Mouse (Mus musculus) liver, adult 10 weeks (tissue): Measurements from ENCODE around the gene Cldn15. TPM values are rescaled to one million over a fixed set of nuclear protein-coding genes. Genes with fewer than 3 reads are reported as not detected.

ENCODE experiments used
- polyA plus RNA-seq: library from polyadenylated mRNA; stranded (reverse); fragments of 350-450 nt; fragmentation: Illumina TruSeq; extraction: RNeasy Lipid Tissue Mini Kit (QIAGEN cat#74804); gene quantifications from one replicate; pipeline ENCODE4 v1.2.3, GENCODE M21; 2014; ENCODE audit warnings: low read depth, low replicate concordance

Cldn15 gene
- not detected for polyA plus RNA-seq

DNA sequence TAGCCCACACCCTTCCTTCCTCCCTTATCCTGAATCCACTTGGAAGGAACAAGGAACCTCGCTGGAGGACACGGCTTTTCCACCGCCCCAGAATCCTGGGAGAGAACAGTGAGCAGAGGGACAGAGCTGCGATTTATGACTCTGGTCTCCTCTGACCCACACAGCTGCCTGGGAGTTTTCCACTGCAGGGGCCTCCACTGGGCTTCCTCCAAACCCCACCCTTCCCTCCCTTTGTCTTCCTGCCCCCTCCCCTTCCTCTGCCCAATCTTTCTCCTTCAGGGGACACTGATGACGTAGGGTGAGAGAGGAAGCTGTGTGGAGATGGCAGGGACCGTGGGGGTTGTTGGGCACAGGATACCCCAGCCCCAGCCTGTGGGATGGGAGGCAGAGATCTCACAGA lies at the start of gene Cldn15:
Gene Cldn15 (plus strand): TSS at position 286 of the 400 bp plus-strand sequence.

DNA sequence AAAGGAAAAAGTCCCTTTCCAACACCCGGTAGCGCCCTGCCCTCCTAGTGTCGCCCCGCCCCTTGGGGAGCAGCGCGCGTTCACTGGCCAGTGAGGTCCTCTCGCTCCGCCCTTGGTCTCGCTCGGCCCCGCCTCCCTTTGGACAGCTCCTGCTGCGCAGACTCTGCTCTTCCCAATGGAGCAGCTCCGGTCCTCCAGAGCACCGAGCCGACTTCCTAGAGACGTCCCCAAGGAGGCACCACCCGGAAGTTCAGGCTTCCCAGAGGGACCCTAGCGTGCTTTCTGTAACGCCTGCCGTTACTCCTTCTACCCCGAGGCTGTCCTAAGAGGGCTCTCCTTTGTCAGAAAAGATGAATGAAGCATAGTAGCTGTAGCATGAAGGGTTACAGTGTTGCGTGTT lies 13.4 kb upstream of the Cldn15 start, which contains the start of gene Fis1:
Gene Fis1 (plus strand): TSS at position 261 of the 400 bp plus-strand sequence.

DNA sequence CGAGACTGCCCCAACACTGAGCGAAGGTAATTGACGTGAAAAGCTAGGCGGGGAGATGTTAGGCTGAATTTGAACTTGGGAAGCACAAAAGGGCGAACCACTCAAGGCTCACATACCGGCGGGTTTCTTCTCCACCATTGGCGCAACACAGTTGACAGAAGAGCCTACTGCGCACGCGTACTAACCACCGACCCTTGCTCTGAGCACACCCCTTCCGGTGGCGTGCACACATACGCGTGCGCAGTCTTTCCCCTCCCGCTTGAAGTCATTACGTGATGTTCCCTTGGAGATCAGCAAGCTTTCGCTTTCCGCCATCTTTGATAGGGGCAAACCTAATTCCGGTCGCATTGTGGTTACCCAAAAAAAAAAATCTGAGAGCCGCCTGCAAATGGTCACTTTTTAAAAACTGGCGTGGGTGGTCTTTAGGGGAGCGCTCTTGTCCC lies 20.3 kb downstream of the Cldn15 start, which contains the start of gene Plod3:
Gene Plod3 (plus strand): TSS at position 325 of the 443 bp plus-strand sequence.

DNA sequence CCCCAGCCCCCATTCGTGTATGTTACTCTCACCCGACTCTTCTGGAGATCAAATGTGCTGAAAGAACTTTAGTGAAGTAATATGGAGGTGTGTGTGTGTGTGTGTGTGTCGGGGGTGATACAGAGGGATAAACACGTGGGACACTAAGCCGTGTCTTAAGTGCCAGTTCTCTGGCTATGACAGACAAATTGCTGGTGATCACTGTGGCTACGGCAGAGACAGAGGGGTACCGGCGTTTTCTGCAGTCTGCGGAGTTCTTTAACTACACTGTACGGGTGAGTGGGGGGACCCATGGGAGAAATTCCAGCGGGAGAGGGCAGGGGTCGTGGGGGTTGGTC lies 21.5 kb downstream of the Cldn15 start, which contains the start of gene Znhit1:
Gene Znhit1 (minus strand): TSS at position 88 of the 338 bp plus-strand sequence.

Other genes starting within 250 kb of the Cldn15 start
- not detected for gene Col26a1, start 83.4 kb upstream of the Cldn15 start, polyA plus RNA-seq
- gene Ift22, start 58.5 kb upstream of the Cldn15 start, polyA plus RNA-seq = 1.7 TPM
- 9.0 TPM for gene Fis1, start 13.3 kb upstream of the Cldn15 start, polyA plus RNA-seq
- gene Plod3, start 20.4 kb downstream of the Cldn15 start, polyA plus RNA-seq = 1.1 TPM
- gene Znhit1, start 21.4 kb downstream of the Cldn15 start, polyA plus RNA-seq = 6.6 TPM
- not detected for gene Vgf, start 59.8 kb downstream of the Cldn15 start, polyA plus RNA-seq
- 9.6 TPM for gene Ap1s1, start 79.5 kb downstream of the Cldn15 start, polyA plus RNA-seq
- gene Serpine1, start 105.7 kb downstream of the Cldn15 start, polyA plus RNA-seq = 0.69 TPM
- gene Trim56, start 149.6 kb downstream of the Cldn15 start, polyA plus RNA-seq = 7.7 TPM
- 0.26 TPM for gene Muc3, start 182.7 kb downstream of the Cldn15 start, polyA plus RNA-seq
- not detected for gene Muc3a, start 245.8 kb downstream of the Cldn15 start, polyA plus RNA-seq